Mouse (Mus musculus) heart, postnatal 0 days (tissue): Measurements from ENCODE around the gene Tenm2.

Experiments used
- CTCF ChIP-seq: IDR thresholded peaks from 2 replicates; pipeline ENCODE4 v1.5.1; 2016; ENCODE audit warnings: antibody characterized with exemption, control low read depth, low read depth
- EP300 ChIP-seq: IDR thresholded peaks from 2 replicates; pipeline ENCODE4 v1.6.1; 2016; ENCODE audit warnings: antibody characterized with exemption, low read depth

DNA sequence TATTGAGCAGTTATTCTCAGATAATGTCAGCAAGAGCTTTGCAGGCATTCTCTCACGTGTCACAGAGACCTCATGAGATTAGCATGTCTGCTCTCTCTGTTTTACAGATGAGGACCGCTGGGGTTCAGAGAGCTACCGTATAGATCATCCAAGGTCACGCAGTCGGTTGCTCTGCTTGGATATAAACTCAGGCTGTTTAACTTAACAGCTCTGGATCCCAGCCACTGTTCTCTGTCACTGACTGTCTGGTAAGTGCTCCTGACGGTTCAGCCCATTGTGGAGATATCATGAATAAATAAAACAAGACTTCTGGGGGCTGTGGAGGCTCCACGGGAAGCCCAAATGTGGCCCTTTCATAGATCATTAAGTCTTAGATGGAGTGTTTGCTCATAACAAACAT, 754.2 kb downstream of the Tenm2 start:
- TF ChIP-seq CTCF, result no peak
- no peak for TF ChIP-seq EP300
